Mouse (Mus musculus) CH12.LX (cell line): ENCODE data around the gene Cldn14.
"Not testable (repeated sequence)": the region's sequence is repeated elsewhere in the genome, so short reads cannot be mapped to it uniquely, and the experiment has no call there.

Experiments
- CHD2 ChIP-seq: IDR thresholded peaks from 2 replicates; pipeline ENCODE4 v1.6.1; 2011; ENCODE audit warnings: low read length, improper control_type of control experiment
- CTCF ChIP-seq, 2 experiments: IDR thresholded peaks in 1 of 2; conservative IDR thresholded peaks in 1 of 2; 2 replicates each; pipeline ENCODE4 v1.5.1; 2011 to 2012; ENCODE audit warnings: low read depth in 2 of 2, low read length in 2 of 2, improper control_type of control experiment in 1 of 2, inconsistent platforms in 1 of 2, mild to moderate bottlenecking in 1 of 2, moderate library complexity in 1 of 2
- JUND ChIP-seq: conservative IDR thresholded peaks from 2 replicates; pipeline ENCODE4 v1.6.1; 2011; ENCODE audit warnings: low read depth, low read length, improper control_type of control experiment
- KAT2A ChIP-seq: IDR thresholded peaks from 2 replicates; pipeline ENCODE4 v1.6.1; 2012; ENCODE audit warnings: low read length, improper control_type of control experiment, inconsistent platforms; ENCODE audit not compliant: insufficient replicate concordance
- MAX ChIP-seq: IDR thresholded peaks from 2 replicates; pipeline ENCODE4 v1.6.1; 2011; ENCODE audit warnings: low read length, improper control_type of control experiment
- MAZ ChIP-seq: IDR thresholded peaks from 2 replicates; pipeline ENCODE4 v1.6.1; 2012; ENCODE audit warnings: low read depth, mild to moderate bottlenecking, inconsistent platforms, low read length, improper control_type of control experiment, moderate library complexity
- MXI1 ChIP-seq: IDR thresholded peaks from 2 replicates; pipeline ENCODE4 v1.6.1; 2011; ENCODE audit warnings: mild to moderate bottlenecking, low read depth, low read length, improper control_type of control experiment
- POLR2A ChIP-seq: IDR thresholded peaks from 2 replicates; pipeline ENCODE4 v1.6.1; 2011; ENCODE audit warnings: low read depth, mild to moderate bottlenecking, improper control_type of control experiment, low read length
- POLR2AphosphoS2 ChIP-seq: IDR thresholded peaks from 2 replicates; pipeline ENCODE4 v1.6.1; 2011; ENCODE audit warnings: low read depth, low read length, improper control_type of control experiment
- RAD21 ChIP-seq: IDR thresholded peaks from 2 replicates; pipeline ENCODE4 v1.6.1; 2011; ENCODE audit warnings: low read depth, mild to moderate bottlenecking, low read length, improper control_type of control experiment, moderate library complexity
- TCF12 ChIP-seq: IDR thresholded peaks from 2 replicates; pipeline ENCODE4 v1.6.1; 2014; ENCODE audit warnings: low read depth, mild to moderate bottlenecking, inconsistent platforms, low read length, improper control_type of control experiment
- ZC3H11A ChIP-seq: IDR thresholded peaks from 2 replicates; pipeline ENCODE4 v1.6.1; 2012; ENCODE audit warnings: low read depth, mild to moderate bottlenecking, inconsistent platforms, low read length, improper control_type of control experiment

- TF ChIP-seq CTCF (conservative IDR thresholded peaks at IDR 0.05 in 1 of 2, IDR thresholded peaks at IDR 0.05 in 1 of 2; ENCODE audit: low read depth in 2 of 2, low read length in 2 of 2) (peak; percentile 10 to 71; a peak in 2 of 4 replicates), ZC3H11A (peak; percentile 23; the same call in 1 of the 2 replicates), RAD21 (peak; percentile 68)
- TF ChIP-seq MAZ, CHD2, POLR2A, POLR2AphosphoS2, TCF12, MAX, KAT2A, JUND, MXI1: not testable (repeated sequence)
Observed at GRCm38 (mm10) chr16:94019725-94020124, 11.1 kb upstream of the Cldn14 start.
